Mouse (Mus musculus) CD4-positive, CD25-positive, alpha-beta regulatory T cell (primary cell): Measurements from ENCODE around the gene BC030500. TPM values are rescaled to one million over a fixed set of nuclear protein-coding genes. Genes with fewer than 3 reads are reported as not detected.

Source experiments
- polyA plus RNA-seq: library from polyadenylated mRNA; unstranded; fragments of 100-300 nt; shearing (Covaris generic); gene quantifications from one replicate; pipeline ENCODE4 v1.2.1, GENCODE M21; 2017

BC030500 gene
- polyA plus RNA-seq = not detected

GRCm38 (mm10) chr8:58911677-58912076 lies at the start of gene BC030500:
TSS of gene BC030500 (plus strand) at chr8:58911755.

GRCm38 (mm10) chr8:58912196-58912839 lies 763 bp downstream of the BC030500 start, which contains the start of gene Galntl6:
TSS of gene Galntl6 (minus strand) at chr8:58912640.

Other genes starting within 250 kb of the BC030500 start
- gene Galntl6, start 885 bp downstream of the BC030500 start, polyA plus RNA-seq = 0.04 TPM